Mouse (Mus musculus) heart, embryonic 15.5 days (tissue): ENCODE data around the gene Tfeb. TPM values are rescaled to one million over a fixed set of nuclear protein-coding genes. Genes with fewer than 3 reads are reported as not detected.

Experiments used
- ATAC-seq: fragments of 200-750 bp; cut with Nextera tagmentation; replicated peaks from 2 replicates; pipeline ENCODE4 v1.8.0; 2017; ENCODE audit warnings: low read depth, moderate TSS enrichment; ENCODE audit not compliant: insufficient number of reproducible peaks, insufficient read depth, low FRiP score
- H3K27ac ChIP-seq: fragments of 300-500 bp; sonication (generic); 2 replicates; pipeline ENCODE4 v1.5.1; 2015; ENCODE audit warnings: mild to moderate bottlenecking, inconsistent platforms
- H3K27me3 ChIP-seq: fragments of 300-500 bp; sonication (generic); 2 replicates; pipeline ENCODE4 v1.6.1; 2015; ENCODE audit warnings: inconsistent platforms
- H3K36me3 ChIP-seq: fragments of 300-500 bp; sonication (generic); 2 replicates; pipeline ENCODE4 v1.6.1; 2015; ENCODE audit warnings: mild to moderate bottlenecking, inconsistent platforms
- H3K4me1 ChIP-seq: fragments of 300-500 bp; sonication (generic); replicated peaks from 2 replicates; pipeline ENCODE4 v1.6.1; 2015; ENCODE audit warnings: inconsistent platforms
- H3K4me2 ChIP-seq: fragments of 300-500 bp; sonication (generic); 2 replicates; pipeline ENCODE4 v1.6.1; 2015; ENCODE audit warnings: inconsistent platforms, mild to moderate bottlenecking, moderate library complexity
- H3K4me3 ChIP-seq: fragments of 300-500 bp; sonication (generic); 2 replicates; pipeline ENCODE4 v1.5.1; 2015; ENCODE audit warnings: mild to moderate bottlenecking, inconsistent platforms
- H3K9ac ChIP-seq: fragments of 300-500 bp; sonication (generic); 2 replicates; pipeline ENCODE4 v1.6.1; 2015; ENCODE audit warnings: mild to moderate bottlenecking, inconsistent platforms
- H3K9me3 ChIP-seq: fragments of 300-500 bp; sonication (generic); replicated peaks from 2 replicates; pipeline ENCODE4 v1.6.1; 2016; ENCODE audit warnings: inconsistent platforms
- WGBS: fragments of 180-500 bp; shearing (Covaris S2); methylation state at CpG from one replicate; pipeline ENCODE4 v1.1.7; 2015; ENCODE audit warnings: mixed read lengths; 5-methylcytosine and 5-hydroxymethylcytosine counted together
- polyA plus RNA-seq: library from polyadenylated mRNA; unstranded; fragments of >200 nt; fragmentation: Nextera tagmentation; extraction: Ambion mirVana; gene quantifications from 2 replicates; pipeline ENCODE4 v1.2.1, GENCODE M21; 2015

Tfeb gene
- polyA plus RNA-seq, 1 experiment from 2014 or later = 24.9 TPM

DNA sequence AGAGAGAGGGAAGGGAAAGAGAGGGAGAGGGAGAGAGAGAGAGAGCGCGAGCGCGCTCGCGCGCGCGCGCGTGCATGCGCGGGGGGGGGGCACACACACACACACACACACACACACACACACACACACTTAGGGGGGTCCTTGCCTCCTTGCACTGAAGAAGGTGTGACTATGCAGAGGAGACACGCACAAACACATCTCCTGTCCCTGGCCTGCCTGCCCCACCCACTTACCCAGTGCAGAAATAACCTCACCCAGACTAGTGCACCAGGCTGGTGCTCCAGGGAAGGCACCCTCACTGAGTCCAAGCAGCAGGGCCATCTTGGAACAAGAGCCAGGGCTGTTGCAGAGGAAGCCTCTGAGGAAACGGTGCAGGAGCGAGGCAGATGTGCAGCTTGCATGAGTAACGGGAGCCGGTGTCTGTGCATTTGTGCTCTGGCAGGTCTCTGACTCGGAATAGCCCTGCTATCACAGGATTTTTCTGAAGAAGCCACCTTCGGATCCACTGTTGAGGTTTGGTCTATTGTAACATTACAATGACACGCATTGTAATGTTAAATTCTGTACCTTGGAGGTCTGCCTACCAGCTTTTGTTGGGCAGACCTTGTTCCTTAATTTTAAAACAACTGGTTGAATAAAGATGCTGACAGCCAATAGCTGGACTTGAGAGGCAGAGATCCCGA is 23.8 kb upstream of the Tfeb start:
- H3K4me2 ChIP-seq = no peak overlapping the region
- no peak overlapping the region for H3K4me3 ChIP-seq

DNA sequence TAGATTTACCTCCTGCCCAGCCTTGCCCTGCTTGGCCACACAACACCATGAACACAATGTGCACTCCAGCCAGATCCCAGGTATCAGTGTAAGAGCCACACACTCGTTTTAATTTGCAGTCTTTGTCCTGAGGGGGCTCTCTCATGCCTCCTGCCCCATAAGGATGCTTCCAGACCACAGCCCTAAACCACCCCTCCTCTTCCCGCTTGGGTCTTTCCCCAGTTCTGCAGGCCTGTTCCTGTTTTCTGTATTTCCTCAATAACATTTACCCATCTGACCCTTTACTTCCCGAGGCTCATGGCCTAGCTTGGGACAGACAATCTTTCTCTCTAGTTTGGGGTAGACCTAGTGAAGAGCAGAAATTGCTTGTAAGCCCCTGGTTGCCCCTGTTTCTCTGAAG is 21.8 kb upstream of the Tfeb start:
- WGBS = 57% methylated on average over 3 of the region's 3 CpGs
- no peak overlapping the region for H3K4me2 ChIP-seq
- H3K27ac ChIP-seq = no peak overlapping the region
- H3K4me3 ChIP-seq = no peak overlapping the region
- no peaks in the 10 kb centered on the region for H3K27me3 ChIP-seq
- no peaks in the 10 kb centered on the region for H3K4me1 ChIP-seq
- no peak overlapping the region for H3K9ac ChIP-seq
- H3K9me3 ChIP-seq = no peaks in the 10 kb centered on the region
- no peaks in the 10 kb centered on the region for H3K36me3 ChIP-seq
- ATAC-seq = no peak

More for the DNA sequence above, 23.8 kb upstream of the Tfeb start:
- no peak overlapping the region for H3K27ac ChIP-seq
- H3K9ac ChIP-seq = no peak overlapping the region
- ATAC-seq = no peak
- no peaks in the 10 kb centered on the region for H3K36me3 ChIP-seq
- 46% methylated on average over 22 of the region's 22 CpGs for WGBS
- no peaks in the 10 kb centered on the region for H3K9me3 ChIP-seq
- H3K4me1 ChIP-seq = no peaks in the 10 kb centered on the region
- no peaks in the 10 kb centered on the region for H3K27me3 ChIP-seq

DNA sequence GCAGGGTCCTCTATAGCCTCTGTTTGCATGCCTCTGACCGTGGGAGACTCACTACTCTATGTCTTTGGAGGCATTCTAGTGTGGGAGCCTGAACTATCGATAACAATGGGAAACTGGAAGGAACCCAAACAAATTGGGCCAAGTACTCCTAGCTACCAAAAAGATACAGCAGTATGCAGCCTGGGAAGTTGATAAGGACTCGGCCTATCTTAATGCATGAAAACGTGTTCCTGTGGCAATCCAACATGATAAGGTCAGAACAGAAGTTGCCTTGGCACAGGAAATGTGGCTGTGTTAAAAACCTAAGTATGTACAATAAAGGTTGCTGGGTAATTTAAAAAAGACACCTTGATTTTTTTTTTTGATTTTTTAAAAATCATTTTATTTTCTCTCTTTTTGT is 15.6 kb upstream of the Tfeb start:
- H3K4me3 ChIP-seq = no peak overlapping the region
- H3K4me1 ChIP-seq = 0 out of 2 replicates have a peak, but pooled peaks cover 4% of the 10 kb centered on the region
- no peaks in the 10 kb centered on the region for H3K36me3 ChIP-seq
- H3K9ac ChIP-seq = no peak overlapping the region
- no peak overlapping the region for H3K27ac ChIP-seq
- no peak overlapping the region for H3K4me2 ChIP-seq
- no peaks in the 10 kb centered on the region for H3K9me3 ChIP-seq
- H3K27me3 ChIP-seq = 0 out of 2 replicates have a peak, but pooled peaks cover 2% of the 10 kb centered on the region
- WGBS = 44% methylated on average over 4 of the region's 4 CpGs
- ATAC-seq = no peak

DNA sequence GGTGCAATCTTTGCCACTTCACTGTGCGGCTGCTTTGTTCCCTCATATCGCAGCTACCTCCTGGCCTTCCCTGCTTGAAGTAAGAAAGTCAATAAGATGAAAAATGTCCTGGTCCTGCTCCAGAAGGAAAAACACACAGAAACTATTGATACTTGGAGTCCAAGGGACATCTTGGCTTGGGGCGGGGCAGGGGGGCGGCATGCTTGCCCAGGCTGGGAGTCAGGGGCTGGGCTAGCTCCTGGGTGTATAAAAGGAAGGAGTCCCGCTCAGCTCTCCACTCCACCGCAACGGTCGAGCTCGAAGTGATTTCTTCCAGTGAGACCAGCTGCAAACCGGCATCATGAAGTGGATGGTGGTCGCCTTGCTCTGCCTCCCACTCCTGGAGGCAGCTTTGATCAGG is 10.3 kb upstream of the Tfeb start, which contains the start of gene Pgc:
Gene Pgc (plus strand): TSS at position 277 of the 400 bp plus-strand sequence.
- Histone ChIP-seq H3K9ac (no peak within 1 kb of the TSS), H3K4me2 (no peak within 1 kb of the TSS), H3K4me3 (no peak within 1 kb of the TSS), H3K4me1 (no peaks in the 10 kb centered on the region), H3K27ac (no peak within 1 kb of the TSS), H3K27me3 (peaks cover 8% of the 10 kb centered on the region; the same call in 1 of the 2 replicates), H3K9me3 (no peaks in the 10 kb centered on the region), H3K36me3 (no peaks in the 10 kb centered on the region)
- no peak for ATAC-seq
- WGBS = 78% methylated on average over 11 of the region's 11 CpGs

DNA sequence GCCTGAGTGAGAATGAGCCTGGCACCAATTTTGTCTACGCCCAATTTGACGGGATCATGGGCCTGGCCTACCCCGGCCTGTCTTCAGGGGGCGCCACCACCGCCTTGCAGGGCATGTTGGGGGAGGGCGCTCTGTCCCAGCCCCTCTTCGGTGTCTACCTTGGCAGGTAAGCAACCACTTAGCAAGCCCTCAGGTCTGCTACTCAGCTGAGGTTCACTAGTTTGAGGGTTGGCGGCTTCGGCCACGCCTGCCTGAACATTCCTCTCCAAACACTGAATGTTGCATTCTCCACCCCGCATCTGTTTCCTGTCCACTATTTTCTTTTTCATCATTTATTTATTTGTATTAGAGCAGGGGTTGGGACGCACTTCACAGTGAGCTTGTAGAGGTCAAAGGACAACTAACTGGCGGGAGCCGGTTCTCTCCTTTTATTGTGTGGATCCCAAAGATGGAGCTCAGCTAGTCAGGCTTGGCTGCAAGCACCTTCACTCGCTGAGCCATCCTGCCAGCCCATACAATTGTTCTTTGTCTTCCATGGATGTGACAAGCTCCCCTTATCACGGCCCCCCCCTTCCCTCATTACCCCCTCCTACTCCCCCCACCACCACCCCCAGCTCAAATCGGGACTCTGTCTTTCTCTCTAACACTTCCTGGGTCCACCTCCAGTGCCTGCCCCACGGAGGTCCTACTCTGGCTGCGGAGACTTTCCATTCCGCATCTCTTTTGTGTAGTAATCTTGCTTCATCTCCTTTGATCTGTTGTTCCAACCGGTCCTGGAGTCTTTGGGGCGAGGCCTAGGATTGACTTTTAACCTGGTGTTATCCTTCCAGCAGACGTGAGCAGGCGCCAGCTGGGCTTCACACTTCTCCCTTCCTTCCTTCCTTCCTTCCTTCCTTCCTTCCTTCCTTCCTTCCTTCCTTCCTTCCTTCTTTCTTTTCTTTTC is 5.9 kb upstream of the Tfeb start:
- Histone ChIP-seq H3K36me3 (no peaks in the 10 kb centered on the region), H3K27me3 (peaks cover 8% of the 10 kb centered on the region; the same call in 1 of the 2 replicates), H3K9ac (no peak overlapping the region), H3K9me3 (no peaks in the 10 kb centered on the region), H3K4me2 (no peak overlapping the region), H3K4me3 (no peak overlapping the region), H3K27ac (no peak overlapping the region), H3K4me1 (no peaks in the 10 kb centered on the region)
- ATAC-seq = no peak
- 59% methylated on average over 24 of the region's 24 CpGs for WGBS

DNA sequence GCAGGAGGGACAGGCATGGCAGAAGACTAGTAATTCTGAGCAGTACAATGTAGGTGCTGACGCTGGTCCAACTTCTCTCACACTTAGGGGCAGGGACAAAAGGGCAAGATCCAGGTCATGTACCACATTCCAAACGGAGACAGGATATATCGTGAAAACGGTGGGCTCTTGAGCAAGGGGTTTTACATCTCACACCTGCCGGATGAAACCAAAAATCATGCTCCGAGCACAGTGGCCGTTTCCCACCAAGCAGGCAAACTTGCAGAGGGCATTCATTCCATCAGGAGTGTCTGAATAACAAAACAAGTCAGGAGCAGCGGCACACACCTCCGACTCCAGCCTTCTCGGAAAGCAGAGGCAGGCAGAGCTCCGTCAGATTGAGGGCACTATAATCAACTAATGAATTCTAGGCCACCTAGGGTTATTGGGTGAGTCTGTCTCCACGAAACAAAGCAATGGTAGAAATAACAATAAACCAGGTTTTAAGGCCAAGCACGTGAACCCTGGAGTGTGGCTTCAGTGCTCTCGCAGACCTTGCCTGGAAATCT is 1.2 kb upstream of the Tfeb start:
- Histone ChIP-seq H3K4me2 (no peak overlapping the region), H3K9ac (no peak overlapping the region), H3K36me3 (no peaks in the 10 kb centered on the region), H3K27ac (no peak overlapping the region), H3K4me3 (no peak overlapping the region), H3K9me3 (no peaks in the 10 kb centered on the region), H3K4me1 (peaks cover 22% of the 10 kb centered on the region), H3K27me3 (no peaks in the 10 kb centered on the region)
- no peak for ATAC-seq
- WGBS = 69% methylated on average over 14 of the region's 14 CpGs

DNA sequence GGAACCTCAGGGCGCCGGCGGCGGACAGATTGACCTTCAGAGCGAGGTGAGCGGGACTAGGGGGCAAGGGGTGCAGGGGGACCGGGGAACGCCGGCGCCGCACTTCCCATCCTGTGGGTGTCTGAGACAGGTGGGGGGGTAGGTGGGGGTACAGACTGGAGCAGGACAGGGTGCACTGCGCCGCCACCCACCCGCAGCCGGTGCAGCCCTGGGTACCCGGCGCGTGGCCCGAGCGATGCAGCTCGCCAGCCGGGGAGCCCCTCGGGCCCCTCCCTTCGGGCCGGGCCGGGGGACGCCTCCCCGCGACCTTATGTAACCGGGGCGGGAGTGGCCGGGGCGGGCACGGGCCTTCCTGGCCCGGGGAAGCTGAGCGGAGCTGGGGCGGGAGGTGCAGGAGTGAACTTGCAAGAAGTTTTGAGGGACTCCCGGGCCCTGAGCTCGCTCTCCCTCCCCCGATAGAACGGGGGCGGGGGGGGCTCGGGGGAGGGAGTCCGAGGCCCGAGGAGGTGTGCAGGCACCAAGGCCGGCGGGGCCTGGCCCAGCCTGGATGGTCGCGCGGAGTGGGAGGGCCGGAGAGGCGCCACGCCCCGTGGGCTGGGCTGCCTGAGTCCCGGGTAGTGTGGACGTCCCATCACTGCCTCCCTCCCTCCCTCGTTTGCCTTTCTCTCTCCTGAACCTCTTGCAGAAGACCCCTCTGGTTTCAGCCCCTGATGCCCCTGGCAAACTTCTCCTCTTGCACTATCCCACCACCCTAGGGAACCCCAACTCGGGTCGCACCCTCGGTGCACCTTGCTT is 638 bp downstream of the Tfeb start:
- WGBS = under 1% methylated on average over 50 of the region's 60 CpGs
- H3K9ac ChIP-seq = peak overlapping the region; percentile 93
- peak overlapping the region; percentile 94 for H3K4me2 ChIP-seq
- peak overlapping the region; percentile 87 for H3K4me3 ChIP-seq
- peak overlapping the region; percentile 96 for H3K27ac ChIP-seq
- no peaks in the 10 kb centered on the region for H3K9me3 ChIP-seq
- no peaks in the 10 kb centered on the region for H3K36me3 ChIP-seq
- H3K4me1 ChIP-seq = peaks cover 37% of the 10 kb centered on the region
- peak; percentile 92 for ATAC-seq
- no peaks in the 10 kb centered on the region for H3K27me3 ChIP-seq

DNA sequence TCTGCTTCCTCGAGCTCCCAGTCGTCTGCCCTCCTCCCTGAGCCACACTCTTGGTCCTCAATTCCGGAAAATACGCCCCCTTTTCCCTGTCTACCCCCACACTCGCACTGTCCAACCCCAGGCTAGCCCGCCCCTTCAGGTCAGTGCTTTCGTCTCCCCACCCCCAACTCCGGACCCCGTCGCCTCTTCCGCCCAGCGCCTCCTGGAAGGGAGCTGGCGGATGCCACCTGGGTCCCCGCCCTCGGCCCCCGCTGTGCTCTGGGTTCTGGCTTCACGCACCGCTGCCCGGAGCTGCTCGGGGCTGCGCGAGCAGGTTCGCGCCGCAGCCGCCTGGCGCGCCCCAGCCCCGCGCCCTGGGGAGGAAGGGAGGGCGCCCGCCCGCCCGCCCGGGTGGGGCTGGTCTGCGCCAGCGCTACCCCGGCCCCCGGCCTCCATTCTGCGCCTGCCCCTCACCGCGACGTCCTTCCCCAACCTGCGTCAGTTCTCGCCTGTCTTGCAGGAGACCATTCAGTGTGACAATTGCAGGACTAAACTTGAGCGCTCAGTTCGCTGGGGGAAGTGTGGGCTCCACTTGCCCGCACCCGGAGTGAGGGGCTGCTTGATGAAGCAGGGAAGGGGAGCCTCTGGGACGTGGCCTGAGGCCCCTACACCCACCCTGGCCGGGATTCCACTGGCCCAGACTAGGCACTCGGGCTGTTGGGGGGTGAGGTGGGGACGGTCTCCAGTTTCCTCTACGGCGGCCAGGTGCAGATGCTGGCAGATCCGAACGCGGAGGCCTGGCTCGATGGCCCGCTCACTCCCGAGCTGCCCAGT is 1.4 kb downstream of the Tfeb start:
- Histone ChIP-seq H3K4me3 (peak overlapping the region; percentile 87), H3K27ac (peak overlapping the region; percentile 96), H3K9ac (peak overlapping the region; percentile 93), H3K27me3 (no peaks in the 10 kb centered on the region), H3K36me3 (no peaks in the 10 kb centered on the region), H3K9me3 (no peaks in the 10 kb centered on the region), H3K4me1 (peaks cover 44% of the 10 kb centered on the region), H3K4me2 (peak overlapping the region; percentile 94)
- peak; percentile 29 for ATAC-seq
- WGBS = 1% methylated on average over 52 of the region's 61 CpGs

DNA sequence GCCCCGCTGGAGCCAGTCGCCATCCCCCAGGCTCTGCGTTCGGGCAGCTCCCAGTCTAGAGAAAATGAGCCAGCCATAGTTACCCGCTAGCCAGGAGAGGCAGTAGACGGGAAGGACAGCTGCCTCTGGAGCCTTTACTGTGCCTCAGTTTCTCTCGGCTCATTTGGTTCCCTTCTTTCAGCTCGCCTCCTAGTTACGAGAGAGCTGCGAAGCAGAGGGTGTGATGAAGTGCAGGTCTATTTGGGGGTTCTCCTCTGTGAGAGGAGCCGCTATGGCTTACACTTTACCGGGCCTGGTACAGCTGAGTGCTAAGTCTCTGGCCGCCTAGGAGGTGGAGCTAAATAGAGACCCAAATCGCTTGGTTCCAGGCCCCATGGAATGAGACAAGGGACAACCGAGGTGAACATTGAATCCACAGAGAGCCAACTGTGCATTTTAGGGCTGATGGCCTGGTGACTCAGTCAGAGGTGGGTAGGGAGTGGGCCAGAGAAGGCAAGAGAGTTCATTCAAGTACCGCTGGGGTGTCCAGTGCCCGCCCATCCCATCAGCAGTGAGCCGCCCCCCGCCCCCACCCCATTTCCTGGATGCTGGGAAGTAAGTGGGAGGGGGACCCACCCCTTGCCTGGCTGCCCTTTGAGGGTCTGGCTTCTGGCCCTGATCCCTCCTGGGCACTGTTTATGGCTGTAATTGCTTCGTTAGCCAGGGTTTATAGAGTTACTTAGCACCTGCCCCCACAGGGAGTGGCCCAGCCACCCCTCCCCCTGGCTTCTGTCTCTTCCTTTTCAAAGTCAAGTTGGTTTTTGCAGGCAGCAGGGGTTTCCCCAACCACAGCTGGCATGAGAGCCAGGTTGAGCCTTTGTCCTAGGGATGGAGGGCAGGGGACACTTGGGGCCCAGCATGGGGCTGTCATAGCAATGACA is 2.3 kb downstream of the Tfeb start:
- Histone ChIP-seq H3K9ac (peak overlapping the region; percentile 93), H3K4me1 (peaks cover 50% of the 10 kb centered on the region), H3K9me3 (no peaks in the 10 kb centered on the region), H3K27ac (peak overlapping the region; percentile 96), H3K27me3 (no peaks in the 10 kb centered on the region), H3K36me3 (no peaks in the 10 kb centered on the region), H3K4me3 (peak overlapping the region; percentile 87), H3K4me2 (peak overlapping the region; percentile 94)
- WGBS = 14% methylated on average over 19 of the region's 20 CpGs
- no peak for ATAC-seq
